8 mouse cellular contexts compared by ENCODE assay signal in the genomic region with DNA sequence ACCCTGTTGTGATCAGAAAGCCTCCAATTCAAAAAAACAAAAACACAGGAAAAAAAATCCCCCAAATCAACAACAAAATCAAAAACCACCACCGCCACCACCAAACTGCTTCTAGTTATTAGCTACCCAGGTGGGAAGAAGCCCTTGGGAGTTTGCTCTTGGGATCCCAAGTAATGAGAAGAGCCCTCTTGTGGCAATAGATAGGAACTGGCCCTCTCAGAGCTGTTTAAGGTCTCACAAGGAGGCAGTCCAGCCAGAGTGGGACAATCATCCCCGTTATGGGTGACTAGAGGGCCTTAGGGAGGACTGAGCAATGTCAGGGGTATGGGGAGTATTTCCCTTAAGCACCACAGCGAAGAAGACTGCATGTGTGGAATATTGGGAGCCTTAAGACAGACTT.
DNase-seq lines count a peak whose midpoint lies in the region; ATAC-seq lines count a peak whose summit lies in the region.

No protein-coding gene starts in this region.

- ATAC-seq in frontal cortex, adult (ENCODE audit: low TSS enrichment) = peak; percentile 84; the same call in 1 of the 2 replicates

- DNase-seq in frontal cortex, postnatal 10 days (ENCODE audit: low spot score in 2 of 2) = no peak
- peak; percentile 53 to 61 for DNase-seq in right cerebral cortex, adult 2 months (ENCODE audit: low spot score in 2 of 2)
- no peak for DNase-seq in right cerebral cortex, postnatal 36 days (ENCODE audit: low spot score in 2 of 2)
- peak; percentile 52 for DNase-seq in cerebellum, adult 8-10 months
- peak; percentile 78 for DNase-seq in kidney, adult 9 months
- peak; percentile 31 for DNase-seq in naive thymus-derived CD4-positive, alpha-beta T cell, adult 2 months (ENCODE audit: low read depth)
- no peak for DNase-seq in natural killer cell, adult 2 months (ENCODE audit: low spot score in 2 of 2)

Comparison
In these comparisons a context has a peak if more than half of its experiments do, and no peak if none do; other contexts are left out.
1. DNase-seq: peak in right cerebral cortex, adult 2 months (2 of 2), cerebellum, adult 8-10 months (single experiment), kidney, adult 9 months (single experiment) and naive thymus-derived CD4-positive, alpha-beta T cell, adult 2 months (single experiment); none in frontal cortex, postnatal 10 days (0 of 2), right cerebral cortex, postnatal 36 days (0 of 2) and natural killer cell, adult 2 months (0 of 2).